Mouse (Mus musculus): ENCODE measurements around the gene Phf13. TPM values are rescaled to one million over a fixed set of nuclear protein-coding genes. Genes with fewer than 3 reads are reported as not detected.

Phf13 gene
- polyA plus RNA-seq, 1 experiment from 2014 or later = 32.1 TPM

GRCm38 (mm10) chr4:151948497-151949471, 47.3 kb downstream of the Phf13 start:
- Histone ChIP-seq H3K36me3 (replicated peaks) (peaks cover 68% of the 10 kb centered on the region), H3K27ac (replicated peaks) (no peak overlapping the region), H3K9me3 (no peaks in the 10 kb centered on the region), H3K27me3 (replicated peaks; ENCODE audit: low read depth, poor library complexity, severe bottlenecking) (no peaks in the 10 kb centered on the region), H3K4me1 (peaks cover 3% of the 10 kb centered on the region; the same call in 1 of the 2 replicates), H3K4me3 (no peak overlapping the region)
- 92% methylated on average over 14 of the region's 14 CpGs for WGBS
- no peak for DNase-seq (ENCODE audit: low spot score)

DNA sequence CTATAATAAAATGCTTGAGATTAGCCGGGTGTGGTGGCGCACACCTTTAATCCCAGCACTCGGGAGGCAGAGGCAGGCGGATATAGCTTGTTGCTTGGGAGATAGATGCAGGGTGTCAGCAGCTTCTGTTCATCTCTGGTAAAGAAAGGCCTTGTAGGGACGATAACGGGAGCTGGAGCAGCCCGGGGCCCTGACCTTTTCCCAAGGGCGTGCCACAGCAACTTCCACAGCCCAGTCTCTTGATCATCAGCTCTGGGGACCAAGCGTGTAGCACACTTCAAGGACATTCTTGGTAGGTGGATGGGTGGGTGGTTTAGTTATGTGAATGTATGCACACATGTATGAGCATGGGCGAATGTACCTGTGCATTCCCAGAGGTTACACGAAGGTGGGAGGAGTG, 49.8 kb downstream of the Phf13 start:
- H3K4me1 ChIP-seq = peaks cover 3% of the 10 kb centered on the region; the same call in 1 of the 2 replicates
- H3K9me3 ChIP-seq = no peaks in the 10 kb centered on the region
- no peaks in the 10 kb centered on the region for H3K27me3 ChIP-seq (replicated peaks; ENCODE audit: low read depth, poor library complexity, severe bottlenecking)
- no peak overlapping the region for H3K27ac ChIP-seq (replicated peaks)
- H3K4me3 ChIP-seq = no peak overlapping the region
- peaks cover 51% of the 10 kb centered on the region for H3K36me3 ChIP-seq (replicated peaks)
- WGBS = 89% methylated on average over 11 of the region's 11 CpGs
- DNase-seq (ENCODE audit: low spot score) = no peak

Other genes with a start within 250 kb of the Phf13 start
- 104 and 110 TPM in 2 replicates for gene Camta1, start 134.4 kb downstream of the Phf13 start, polyA plus RNA-seq (2016; fragmentation: Nextera tagmentation; extraction: Ambion mirVana)
- gene Dnajc11, start 62.6 kb downstream of the Phf13 start, polyA plus RNA-seq (2016; fragmentation: Nextera tagmentation; extraction: Ambion mirVana) = 113 and 121 TPM in 2 replicates
- gene Thap3, start 7.3 kb downstream of the Phf13 start, polyA plus RNA-seq (2016; fragmentation: Nextera tagmentation; extraction: Ambion mirVana) = 33.5 and 34.7 TPM in 2 replicates
- 9.7 and 10.6 TPM in 2 replicates for gene Klhl21, start 12.5 kb upstream of the Phf13 start, polyA plus RNA-seq (2016; fragmentation: Nextera tagmentation; extraction: Ambion mirVana)
- 25.0 and 26.4 TPM in 2 replicates for gene Zbtb48, start 31.4 kb upstream of the Phf13 start, polyA plus RNA-seq (2016; fragmentation: Nextera tagmentation; extraction: Ambion mirVana)
- gene Tas1r1, start 42.3 kb upstream of the Phf13 start, polyA plus RNA-seq (2016; fragmentation: Nextera tagmentation; extraction: Ambion mirVana) = 0.50 and 0.68 TPM in 2 replicates
- 43.7 and 44.2 TPM in 2 replicates for gene Nol9, start 43.1 kb upstream of the Phf13 start, polyA plus RNA-seq (2016; fragmentation: Nextera tagmentation; extraction: Ambion mirVana)
- 11.7 and 13.2 TPM in 2 replicates for gene Plekhg5, start 76.2 kb upstream of the Phf13 start, polyA plus RNA-seq (2016; fragmentation: Nextera tagmentation; extraction: Ambion mirVana)
- 1.0 and 1.3 TPM in 2 replicates for gene Tnfrsf25, start 119.7 kb upstream of the Phf13 start, polyA plus RNA-seq (2016; fragmentation: Nextera tagmentation; extraction: Ambion mirVana)
- 7.5 and 10.3 TPM in 2 replicates for gene Espn, start 156.1 kb upstream of the Phf13 start, polyA plus RNA-seq (2016; fragmentation: Nextera tagmentation; extraction: Ambion mirVana)
- 0.11 and 1.0 TPM in 2 replicates for gene Hes2, start 162.6 kb upstream of the Phf13 start, polyA plus RNA-seq (2016; fragmentation: Nextera tagmentation; extraction: Ambion mirVana)
- gene Acot7, start 181.9 kb upstream of the Phf13 start, polyA plus RNA-seq (2016; fragmentation: Nextera tagmentation; extraction: Ambion mirVana) = 51.8 and 55.5 TPM in 2 replicates